Mouse (Mus musculus) testis, adult 2 months (tissue): ENCODE results near the gene Nab2. TPM values are rescaled to one million over a fixed set of nuclear protein-coding genes. Genes with fewer than 3 reads are reported as not detected.
A peak's percentile ranks its signal among the peaks of the same experiment; 100 is the strongest.

Experiments used
- H3K27ac ChIP-seq: fragments of 200-500 bp; 2 replicates; pipeline ENCODE4 v1.5.1; 2012; ENCODE audit warnings: low read depth, low read length; ENCODE audit not compliant: control insufficient read depth, insufficient read depth
- H3K27me3 ChIP-seq: fragments of 200-500 bp; 2 replicates; pipeline ENCODE4 v1.6.1; 2012; ENCODE audit warnings: mild to moderate bottlenecking, low read length, moderate library complexity; ENCODE audit not compliant: control insufficient read depth, insufficient read depth
- H3K36me3 ChIP-seq: fragments of 200-500 bp; 2 replicates; pipeline ENCODE4 v1.6.1; 2012; ENCODE audit warnings: mild to moderate bottlenecking, low read length; ENCODE audit not compliant: control insufficient read depth, insufficient read depth
- H3K4me1 ChIP-seq: fragments of 200-500 bp; 2 replicates; pipeline ENCODE4 v1.6.1; 2012; ENCODE audit warnings: low read length; ENCODE audit not compliant: control insufficient read depth, insufficient read depth
- H3K4me3 ChIP-seq: fragments of 200-500 bp; 2 replicates; pipeline ENCODE4 v1.5.1; 2012; ENCODE audit warnings: low read depth, mild to moderate bottlenecking, low read length, moderate library complexity, mixed read lengths; ENCODE audit not compliant: control insufficient read depth
- CTCF ChIP-seq: fragments of 200-500 bp; IDR thresholded peaks from 2 replicates; pipeline ENCODE4 v1.5.1; 2012; ENCODE audit warnings: low read depth, mild to moderate bottlenecking, inconsistent platforms, low read length, moderate library complexity; ENCODE audit not compliant: control insufficient read depth, insufficient read depth, insufficient replicate concordance
- POLR2A ChIP-seq: fragments of 200-500 bp; IDR thresholded peaks from 2 replicates; pipeline ENCODE4 v1.6.1; 2012; ENCODE audit warnings: low read depth, mild to moderate bottlenecking, inconsistent platforms, low read length, moderate library complexity; ENCODE audit not compliant: control insufficient read depth
- polyA plus RNA-seq: library from polyadenylated mRNA; depleted of rRNA; stranded (reverse); fragments of >200 nt; gene quantifications from 2 replicates; pipeline ENCODE4 v1.2.3, GENCODE M21; 2012

Gene Nab2
- polyA plus RNA-seq, 1 experiment: 24.6 TPM

DNA sequence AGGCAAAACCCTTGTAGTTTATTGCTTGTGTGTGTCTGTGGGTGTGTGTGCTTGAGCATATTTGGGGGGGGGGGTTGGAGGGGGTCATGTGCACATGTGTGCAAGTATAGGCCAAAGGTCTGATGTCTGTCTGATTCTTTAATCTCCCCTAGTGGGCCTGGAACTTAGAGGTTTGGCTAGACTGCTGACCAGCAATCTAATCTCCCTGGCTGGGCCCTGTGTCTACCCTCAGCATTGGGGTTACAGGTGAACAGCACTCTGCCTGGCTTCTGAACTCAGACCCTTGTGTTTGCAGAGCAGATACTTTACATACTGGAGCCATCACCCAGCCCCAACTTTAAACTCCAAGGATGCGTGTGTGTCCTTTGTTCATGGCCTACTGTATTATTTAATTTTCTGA is 10.8 kb upstream of the Nab2 start:
- TF ChIP-seq POLR2A (no peak), CTCF (no peak)
- no peaks in the 10 kb centered on the region for H3K27me3 ChIP-seq
- H3K4me3 ChIP-seq: peak overlapping the region; percentile 45
- peaks cover 4% of the 10 kb centered on the region; the same call in 1 of the 2 replicates for H3K36me3 ChIP-seq
- peaks cover 4% of the 10 kb centered on the region for H3K4me1 ChIP-seq
- H3K27ac ChIP-seq: no peak overlapping the region

DNA sequence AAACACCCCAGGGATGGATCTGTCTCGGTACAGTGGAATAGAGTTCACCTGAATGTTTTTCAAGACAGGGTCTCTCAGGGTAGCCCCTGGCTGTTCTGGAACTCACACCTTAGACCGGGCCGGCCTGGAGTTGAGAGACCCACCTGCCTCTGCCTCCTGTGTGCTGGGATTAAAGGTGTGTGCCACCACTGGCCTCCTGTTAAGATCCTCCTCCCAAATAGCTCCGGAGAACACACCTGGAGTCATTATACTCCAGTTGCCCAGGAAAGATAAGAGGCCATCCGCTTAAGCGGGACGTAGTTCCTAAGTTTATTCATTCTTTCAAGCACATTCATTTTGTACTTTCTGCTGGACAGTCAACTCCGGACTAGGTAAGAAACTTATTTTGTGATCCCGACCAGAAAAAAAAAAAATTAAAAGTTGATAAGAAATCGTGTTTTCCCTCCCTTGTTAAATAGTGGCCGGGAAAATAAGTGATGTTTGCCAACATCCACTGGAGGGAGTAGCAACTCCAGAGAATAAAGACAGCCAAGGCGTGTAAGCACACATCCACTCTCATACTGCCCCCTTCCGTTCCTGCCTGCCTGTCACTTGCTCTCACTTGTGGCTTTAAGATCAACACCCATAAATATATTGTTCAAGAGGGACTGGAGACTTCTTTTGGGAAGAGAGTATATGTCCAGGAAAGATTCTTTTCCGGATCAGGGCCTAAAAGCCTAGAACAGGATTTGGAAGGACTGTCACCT is 9.4 kb upstream of the Nab2 start:
- TF ChIP-seq POLR2A: no peak
- TF ChIP-seq CTCF: peak; percentile 66; the same call in 1 of the 2 replicates

GRCm38 (mm10) chr10:127676691-127677548 is 8.6 kb upstream of the Nab2 start:
- H3K27ac ChIP-seq: peak overlapping the region; percentile 92
- TF ChIP-seq CTCF (no peak), POLR2A (peak; percentile 94)
- H3K27me3 ChIP-seq: no peaks in the 10 kb centered on the region

More for the DNA sequence above, 9.4 kb upstream of the Nab2 start:
- H3K36me3 ChIP-seq: peaks cover 4% of the 10 kb centered on the region; the same call in 1 of the 2 replicates
- peak overlapping the region; percentile 90 for H3K4me3 ChIP-seq
- peak overlapping the region; percentile 91 for H3K27ac ChIP-seq
- peaks cover 4% of the 10 kb centered on the region for H3K4me1 ChIP-seq
- H3K27me3 ChIP-seq: no peaks in the 10 kb centered on the region

GRCm38 (mm10) chr10:127675859-127676398 is 7.6 kb upstream of the Nab2 start:
- Histone ChIP-seq H3K36me3 (peaks cover 4% of the 10 kb centered on the region; the same call in 1 of the 2 replicates), H3K4me1 (peaks cover 4% of the 10 kb centered on the region), H3K4me3 (peak overlapping the region; percentile 90; the same call in 1 of the 2 replicates), H3K27ac (peak overlapping the region; percentile 92), H3K27me3 (no peaks in the 10 kb centered on the region)
- no peak for TF ChIP-seq CTCF

More at GRCm38 (mm10) chr10:127676691-127677548, 8.6 kb upstream of the Nab2 start:
- Histone ChIP-seq H3K36me3 (peaks cover 4% of the 10 kb centered on the region; the same call in 1 of the 2 replicates), H3K4me3 (peak overlapping the region; percentile 90), H3K4me1 (peaks cover 4% of the 10 kb centered on the region)

DNA sequence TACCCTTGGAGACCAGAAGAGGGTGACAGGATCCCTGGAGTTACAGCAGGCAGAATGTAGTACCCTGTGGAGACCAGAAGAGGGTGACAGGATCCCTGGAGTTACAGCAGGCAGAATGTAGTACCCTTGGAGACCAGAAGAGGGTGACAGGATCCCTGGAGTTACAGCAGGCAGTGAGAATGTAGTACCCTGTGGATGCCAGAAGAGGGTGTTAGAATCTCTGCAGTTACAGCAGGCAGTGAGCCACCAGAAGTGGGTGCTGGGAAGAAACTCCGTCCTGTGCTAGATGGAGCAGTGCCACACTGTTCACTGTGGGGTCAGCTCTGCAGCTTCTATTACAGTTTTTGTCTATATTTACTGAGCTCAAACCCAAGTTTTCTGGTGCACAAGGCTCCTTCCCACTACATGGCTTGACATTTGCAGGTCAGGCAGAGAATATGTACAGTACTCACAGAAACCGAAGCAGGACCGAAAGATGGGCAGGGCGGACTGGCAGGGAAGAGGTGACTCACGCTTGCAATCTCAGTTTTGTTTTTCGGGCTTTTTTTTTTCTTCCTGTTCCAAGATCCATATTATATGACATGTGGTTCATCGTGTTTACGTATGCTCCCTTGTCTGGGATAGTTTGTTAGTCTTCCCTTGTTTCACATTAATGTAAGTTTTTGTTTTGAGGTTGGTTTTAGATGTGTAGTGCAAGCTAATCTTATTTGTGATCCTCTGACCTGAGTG is 6.6 kb upstream of the Nab2 start:
- peaks cover 4% of the 10 kb centered on the region for H3K4me1 ChIP-seq
- H3K27ac ChIP-seq: peak overlapping the region; percentile 82
- H3K4me3 ChIP-seq: peak overlapping the region; percentile 81
- TF ChIP-seq POLR2A (no peak), CTCF (peak; percentile 68; the same call in 1 of the 2 replicates)
- no peaks in the 10 kb centered on the region for H3K27me3 ChIP-seq
- peaks cover 4% of the 10 kb centered on the region; the same call in 1 of the 2 replicates for H3K36me3 ChIP-seq

GRCm38 (mm10) chr10:127674046-127674655 is 5.8 kb upstream of the Nab2 start:
- Histone ChIP-seq H3K4me3 (peak overlapping the region; percentile 75), H3K27ac (peak overlapping the region; percentile 49), H3K36me3 (peaks cover 3% of the 10 kb centered on the region; the same call in 1 of the 2 replicates), H3K4me1 (peaks cover 10% of the 10 kb centered on the region), H3K27me3 (no peaks in the 10 kb centered on the region)
- TF ChIP-seq CTCF: no peak
